Mouse (Mus musculus) kidney, postnatal 4 days (tissue): ENCODE data around the gene Sirt7.
A peak's percentile ranks its signal among the peaks of the same experiment; 100 is the strongest.

Source experiments
- DNase-seq, 2 experiments: peaks; one replicate each; pipeline ENCODE4 v3.0.0; 2021; ENCODE audit warnings: mixed read lengths in 2 of 2

Sirt7 gene

GRCm38 (mm10) chr11:120581490-120582267 is 43.4 kb downstream of the Sirt7 start, which contains the start of gene Arhgdia:
Gene Arhgdia (minus strand): TSS chr11:120581624.
- peak; percentile 91 to 95 for DNase-seq

GRCm38 (mm10) chr11:120580871-120581331 is 44.1 kb downstream of the Sirt7 start:
- peak; percentile 56 to 69 for DNase-seq

DNA sequence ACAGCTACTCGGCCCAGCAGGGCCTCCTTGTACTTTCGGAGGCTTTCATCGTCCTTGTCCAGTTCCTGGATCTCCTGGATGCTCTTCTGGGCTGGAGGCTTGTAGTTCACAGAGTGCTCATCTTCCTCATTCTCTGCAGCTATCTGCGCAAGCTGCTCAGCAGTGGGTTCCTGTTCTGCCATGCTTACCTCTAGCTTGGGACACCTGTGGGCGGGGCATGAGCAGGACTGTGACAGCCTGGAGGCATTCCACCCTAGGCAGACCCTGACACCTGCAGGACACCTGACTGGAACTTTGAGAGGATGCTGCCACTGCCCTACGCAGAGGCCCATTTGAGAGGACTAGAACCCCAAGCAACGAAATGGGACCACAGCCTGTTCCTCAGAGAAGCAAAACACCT is 44.9 kb downstream of the Sirt7 start:
- peak; percentile 26 to 46 for DNase-seq

DNA sequence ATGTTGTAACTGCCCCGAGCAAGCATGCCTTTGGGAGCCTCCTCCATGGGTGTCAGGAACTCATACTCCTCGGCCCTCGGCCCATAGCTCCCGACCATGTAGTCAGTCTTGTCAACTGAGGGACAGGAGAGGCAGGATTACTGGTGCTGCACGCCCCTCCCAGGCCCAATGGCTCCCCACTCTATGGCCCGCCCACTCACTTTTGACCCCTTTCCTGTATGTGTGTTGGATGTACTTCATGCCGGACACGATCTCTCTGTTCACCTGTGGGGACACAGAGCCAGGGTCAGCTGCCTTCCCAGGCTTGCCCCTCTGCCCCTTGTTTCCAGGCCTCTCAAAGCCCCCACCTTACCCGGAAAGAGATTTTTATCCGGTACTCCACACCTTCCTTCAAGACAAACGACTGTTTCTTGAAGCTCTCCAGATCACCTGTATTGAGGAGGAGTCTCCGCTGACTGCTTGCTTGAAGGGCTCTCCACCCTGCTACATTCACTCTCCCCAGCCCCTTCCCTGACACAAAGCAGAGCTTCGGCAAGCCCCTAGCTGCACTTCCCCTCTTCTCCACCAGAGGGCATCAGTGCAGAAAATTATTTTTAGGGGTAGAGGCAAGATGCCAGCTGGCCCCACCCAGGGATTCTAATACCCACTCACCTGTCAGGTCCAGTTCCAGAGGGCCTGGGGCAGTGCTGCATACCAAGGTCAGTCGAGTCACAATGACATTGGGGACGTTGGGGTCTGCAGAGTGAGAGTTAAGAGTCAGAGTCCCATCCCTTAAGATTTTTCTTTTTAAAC is 45.5 kb downstream of the Sirt7 start:
- DNase-seq = peak; percentile 85 to 86

DNA sequence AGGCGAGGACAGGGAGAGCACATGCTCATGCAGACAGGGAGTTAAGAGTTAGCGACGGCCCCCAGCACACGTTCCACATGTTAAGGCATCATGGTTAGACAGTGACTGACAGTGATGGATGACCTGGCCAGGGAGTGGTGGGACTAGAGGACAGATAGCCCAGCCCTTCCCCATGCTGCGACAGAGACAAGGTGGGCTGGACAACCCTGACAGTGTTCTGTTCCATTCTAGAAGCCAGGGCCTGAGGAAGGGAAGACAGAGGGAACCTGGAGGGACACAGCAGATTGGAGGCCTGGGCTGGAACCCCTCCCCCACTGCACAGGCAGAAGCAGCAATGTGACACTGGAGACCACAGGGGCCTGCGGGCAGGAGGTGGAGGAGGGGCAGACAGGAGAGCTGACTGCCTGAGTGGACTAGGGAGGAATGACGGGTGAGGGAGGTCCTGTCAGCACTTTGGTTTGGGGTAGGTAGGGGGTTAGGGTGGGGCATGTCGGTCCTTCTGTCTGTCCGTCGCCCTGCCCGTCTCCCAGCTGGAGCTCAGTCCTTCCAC is 46.3 kb downstream of the Sirt7 start:
- DNase-seq = peak; percentile 33 to 54

DNA sequence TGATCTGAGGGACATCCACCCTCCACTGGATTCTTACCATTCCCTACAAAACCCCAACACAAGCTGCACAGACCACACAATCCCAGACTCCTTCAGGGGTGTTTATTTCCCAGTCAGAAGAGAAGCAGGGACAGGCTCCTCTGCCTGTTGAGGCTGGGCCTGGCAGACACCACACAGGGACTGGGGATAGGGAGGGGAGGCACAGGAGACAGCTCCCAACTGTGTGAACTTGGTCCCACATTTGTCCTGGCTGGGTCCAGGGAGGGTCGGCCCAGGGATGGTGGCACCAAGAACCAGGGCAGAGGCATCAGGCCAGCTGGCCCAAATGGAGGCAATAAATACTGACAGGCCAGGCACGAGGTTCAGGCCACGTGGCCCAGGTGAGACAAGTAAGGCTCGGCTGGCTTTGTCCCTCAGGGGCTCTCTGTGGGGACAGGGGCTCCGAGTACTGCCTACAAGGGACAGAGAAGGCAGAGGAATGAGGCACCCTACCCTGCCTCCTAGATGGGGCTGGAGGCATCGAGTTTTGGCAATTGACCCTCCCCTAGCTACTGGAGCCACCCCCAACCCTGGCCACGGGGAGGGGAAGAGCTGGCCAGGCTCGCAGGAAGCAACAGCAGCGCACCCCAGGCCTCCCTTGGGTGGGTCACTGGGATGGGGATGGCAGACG is 46.9 kb downstream of the Sirt7 start:
- peak in 1 of 2 experiments; percentile 10 for DNase-seq

DNA sequence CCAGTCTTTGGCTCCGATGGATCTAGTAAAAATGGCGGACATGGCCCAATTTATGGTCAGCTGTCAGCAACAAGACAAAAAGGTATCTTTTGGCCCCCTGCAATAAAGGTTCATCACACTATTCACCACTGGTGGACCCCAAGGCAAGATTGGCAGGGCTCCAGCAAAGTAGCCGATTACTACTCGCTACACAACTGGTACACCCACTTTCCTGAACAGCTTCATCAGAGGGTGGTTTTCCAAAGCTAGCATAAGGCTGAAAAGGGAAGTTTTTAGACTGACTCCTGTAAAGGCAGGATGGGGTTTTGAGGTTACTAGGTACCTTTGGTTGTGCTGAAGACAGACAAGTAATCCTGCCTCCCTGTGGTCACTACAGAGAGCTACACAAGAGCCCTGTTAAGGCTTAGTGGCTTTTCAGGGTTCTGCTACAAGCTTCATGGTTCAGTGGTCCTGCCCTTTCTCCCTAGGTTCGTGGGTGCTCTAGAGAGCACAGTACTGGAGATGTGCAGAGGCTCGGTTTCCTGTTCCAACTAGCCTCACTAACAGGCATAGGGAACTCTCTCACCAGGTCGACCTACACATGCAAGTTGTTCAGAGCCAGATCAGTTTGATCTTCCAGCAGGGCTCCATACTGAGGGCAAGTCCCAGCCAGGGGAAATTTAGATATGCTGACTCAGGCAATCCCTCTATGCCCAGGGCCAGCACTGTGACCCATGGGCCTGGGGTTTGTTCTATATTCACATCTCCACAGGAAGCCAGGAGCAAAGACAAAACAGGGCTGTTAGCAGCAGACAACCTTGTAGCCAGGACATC is 47.6 kb downstream of the Sirt7 start:
- peak; percentile 44 to 58 for DNase-seq

DNA sequence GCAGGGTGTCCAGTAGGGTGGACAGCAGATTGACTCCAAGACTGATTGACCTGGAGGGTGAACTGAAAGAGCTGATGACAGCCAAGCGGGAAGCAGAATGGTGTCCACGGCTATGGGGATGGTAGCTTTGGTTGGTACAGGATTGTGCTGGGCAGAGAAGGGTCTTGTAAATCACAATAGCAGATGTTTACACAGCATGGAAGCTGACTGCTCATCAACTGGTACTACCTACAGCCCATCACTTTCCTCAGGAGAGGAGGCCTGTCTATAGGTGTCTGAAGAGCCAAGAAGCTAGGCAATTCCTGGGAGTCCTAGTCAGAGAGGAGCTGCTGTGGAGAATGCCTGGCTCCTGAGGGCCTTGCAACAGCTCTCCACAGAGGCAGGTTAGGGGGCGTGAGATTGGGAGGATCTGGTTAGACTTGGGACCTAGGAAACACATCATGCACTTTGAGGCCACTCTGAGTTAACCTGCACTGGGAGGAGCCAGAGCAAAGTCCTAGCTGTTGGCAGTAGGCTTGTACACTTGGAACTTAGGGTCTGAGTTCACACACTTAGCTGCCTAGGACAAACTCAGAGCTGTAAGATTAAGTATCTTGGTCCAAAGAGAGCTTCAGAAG is 48.6 kb downstream of the Sirt7 start:
- DNase-seq = peak; percentile 35 to 60

GRCm38 (mm10) chr11:120575940-120576339 is 49.1 kb downstream of the Sirt7 start:
- DNase-seq = no peak

DNA sequence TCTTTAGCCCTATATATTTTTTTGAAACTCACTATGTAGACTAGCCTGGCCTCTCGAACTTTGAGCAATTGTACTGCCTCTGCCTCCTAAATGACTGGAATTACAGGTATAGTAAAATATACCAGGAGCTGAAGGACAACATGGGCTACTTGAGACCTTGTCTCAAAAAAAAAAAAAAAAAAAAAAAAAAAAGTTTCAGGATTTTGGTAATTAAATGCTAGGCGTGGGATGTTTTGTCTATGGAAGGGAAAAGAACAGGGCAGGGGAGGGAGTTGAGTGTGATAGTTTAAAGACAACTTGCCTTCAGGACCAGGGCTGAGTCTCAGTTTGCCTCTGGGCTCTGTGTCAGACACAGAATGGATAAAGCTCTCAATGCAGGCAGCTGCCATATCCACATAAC is 50.0 kb downstream of the Sirt7 start:
- DNase-seq = no peak

GRCm38 (mm10) chr11:120574278-120574600 is 50.8 kb downstream of the Sirt7 start:
- DNase-seq = no peak

- DNase-seq = peak; percentile 17 to 38
These were observed 51.3 kb downstream of the Sirt7 start for GRCm38 (mm10) chr11:120573585-120574277.

DNA sequence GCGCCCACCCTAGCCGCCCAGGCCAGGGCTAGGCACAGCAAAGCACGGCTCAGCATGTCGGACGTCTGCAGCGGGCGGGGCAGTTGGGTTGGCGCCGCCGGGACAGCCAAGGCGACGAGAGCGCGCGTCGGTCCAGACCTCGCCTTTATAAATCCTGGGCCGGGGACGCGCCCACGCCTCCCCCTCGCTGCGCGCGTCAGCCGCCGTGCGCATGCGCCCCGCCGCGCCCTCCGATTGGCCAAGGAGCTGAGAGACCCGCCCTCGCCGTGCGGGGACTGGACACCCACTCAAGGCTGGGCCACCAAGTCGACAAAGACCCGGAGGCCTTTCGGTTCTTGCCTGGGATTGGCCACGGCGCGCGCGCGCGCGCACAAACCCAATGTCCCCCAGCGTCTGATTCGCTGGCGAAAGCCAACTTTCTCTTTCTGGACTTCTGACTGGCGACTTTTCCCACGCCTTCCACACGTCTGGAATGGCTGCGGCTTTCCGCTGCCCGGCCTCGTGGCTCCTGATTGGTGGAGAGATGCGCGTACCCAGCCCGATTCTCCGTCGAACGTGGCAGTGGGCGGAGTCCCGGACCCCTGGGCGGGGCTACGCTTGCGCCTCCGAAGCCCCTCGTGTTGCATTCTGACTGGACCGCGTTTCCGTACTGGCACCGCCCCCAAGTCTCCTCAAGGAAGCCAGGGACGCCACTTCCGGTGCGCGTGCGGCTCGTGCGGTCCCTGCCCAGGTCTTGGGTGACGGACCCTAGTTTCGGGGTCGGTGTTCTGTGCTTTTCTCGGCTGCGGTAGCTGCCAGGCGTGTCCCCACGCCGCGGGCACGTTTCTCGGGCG is 52.1 kb downstream of the Sirt7 start, which contains the start of gene P4hb:
P4hb (minus strand) TSS at position 502 of the 833 bp plus-strand sequence.
- DNase-seq = peak; percentile 100

DNA sequence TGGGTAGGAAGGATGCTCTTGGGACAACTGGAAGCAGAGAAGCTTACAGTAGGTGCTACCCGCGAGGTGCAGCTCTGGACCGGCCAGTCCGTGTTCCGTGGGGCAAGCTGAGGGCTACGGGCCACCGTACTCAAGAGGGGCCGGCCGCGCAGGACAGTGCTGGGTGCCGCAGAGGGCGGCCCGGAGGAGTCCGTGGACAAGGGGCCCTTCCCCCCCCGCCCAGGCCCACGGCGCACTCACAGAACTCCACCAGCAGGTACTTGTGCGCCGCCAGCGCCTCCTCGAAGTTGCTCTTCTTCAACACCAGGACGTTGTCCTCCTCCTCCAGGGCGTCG is 52.7 kb downstream of the Sirt7 start:
- DNase-seq = no peak

GRCm38 (mm10) chr11:120571754-120572416 is 53.2 kb downstream of the Sirt7 start:
- no peak for DNase-seq

GRCm38 (mm10) chr11:120571122-120571521 is 53.9 kb downstream of the Sirt7 start:
- no peak for DNase-seq
